Mouse (Mus musculus) large intestine, adult 2 months (tissue): ENCODE results near the gene Rps6kc1. TPM values are rescaled to one million over a fixed set of nuclear protein-coding genes. Genes with fewer than 3 reads are reported as not detected.
"Not testable (repeated sequence)": the region's sequence is repeated elsewhere in the genome, so short reads cannot be mapped to it uniquely, and the experiment has no call there.

ENCODE experiments used
- DNase-seq: peaks from one replicate; pipeline ENCODE4 v3.0.0-alpha.2; 2012; ENCODE audit warnings: low read depth, low spot score
- WGBS: fragments of 180-500 bp; shearing (Covaris S2); methylation state at CpG from one replicate; pipeline ENCODE4 v1.1.7; 2018; 5-methylcytosine and 5-hydroxymethylcytosine counted together
- polyA plus RNA-seq: library from polyadenylated mRNA; depleted of rRNA; stranded (reverse); fragments of >200 nt; gene quantifications from 2 replicates; pipeline ENCODE4 v1.2.3, GENCODE M21; 2012; rRNA removed

Gene Rps6kc1
- polyA plus RNA-seq, result 9.2 and 10.9 TPM in 2 replicates

GRCm38 (mm10) chr1:190911415-190912123 is at the start of gene Rps6kc1:
TSS of gene Rps6kc1 (minus strand) at chr1:190911770.
- no peak for DNase-seq
- 1% methylated on average over 47 of the region's 47 CpGs for WGBS

- whole genome bisulfite sequencing, result 80% methylated on average over 5 of the region's 5 CpGs
- no peak for DNase-seq
These were observed 47.3 kb upstream of the Rps6kc1 start for GRCm38 (mm10) chr1:190958821-190959220.

- no peak for DNase-seq
- 60% methylated on average over 3 of the region's 3 CpGs for whole genome bisulfite sequencing
These were observed 41.4 kb upstream of the Rps6kc1 start for GRCm38 (mm10) chr1:190953009-190953408.

GRCm38 (mm10) chr1:190951014-190951413 is 39.4 kb upstream of the Rps6kc1 start:
- no peak for DNase-seq
- WGBS, result 69% methylated on average over 5 of the region's 5 CpGs

GRCm38 (mm10) chr1:190948846-190949245 is 37.3 kb upstream of the Rps6kc1 start:
- WGBS, result 89% methylated on average over 17 of the region's 17 CpGs
- no peak for DNase-seq

- 72% methylated on average over 7 of the region's 7 CpGs for WGBS
- DNase-seq, result no peak
These were observed 36.9 kb upstream of the Rps6kc1 start for GRCm38 (mm10) chr1:190948439-190948838.

GRCm38 (mm10) chr1:190947986-190948385 is 36.4 kb upstream of the Rps6kc1 start:
- WGBS, result 81% methylated on average over 5 of the region's 5 CpGs
- DNase-seq, result no peak

GRCm38 (mm10) chr1:190944109-190944760 is 32.7 kb upstream of the Rps6kc1 start:
- no peak for DNase-seq

GRCm38 (mm10) chr1:190939803-190940202 is 28.2 kb upstream of the Rps6kc1 start:
- DNase-seq, result no peak
- WGBS, result 93% methylated on average over 7 of the region's 7 CpGs

More at GRCm38 (mm10) chr1:190944109-190944760, 32.7 kb upstream of the Rps6kc1 start:
- 50% methylated on average over 6 of the region's 6 CpGs for WGBS

GRCm38 (mm10) chr1:190930181-190930580 is 18.6 kb upstream of the Rps6kc1 start:
- 40% methylated on average over 6 of the region's 6 CpGs for WGBS
- no peak for DNase-seq

GRCm38 (mm10) chr1:190929010-190929695 is 17.6 kb upstream of the Rps6kc1 start:
- WGBS, result 2% methylated on average over 27 of the region's 27 CpGs
- no peak for DNase-seq

- DNase-seq, result peak; percentile 92
- under 1% methylated on average over 70 of the region's 79 CpGs for whole genome bisulfite sequencing
These were observed 16.9 kb upstream of the Rps6kc1 start for GRCm38 (mm10) chr1:190928370-190929009.

- DNase-seq, result no peak
- 6% methylated on average over 16 of the region's 16 CpGs for WGBS
These were observed 16.3 kb upstream of the Rps6kc1 start for GRCm38 (mm10) chr1:190927751-190928369.

- DNase-seq, result no peak
These were observed 15.7 kb upstream of the Rps6kc1 start for GRCm38 (mm10) chr1:190927311-190927710.

GRCm38 (mm10) chr1:190924812-190925211 is 13.2 kb upstream of the Rps6kc1 start, which contains the start of gene Angel2:
TSS of gene Angel2 (plus strand) at chr1:190925112.
- DNase-seq, result not testable (repeated sequence)
- WGBS, result 84% methylated on average over 3 of the region's 3 CpGs

More at GRCm38 (mm10) chr1:190927311-190927710, 15.7 kb upstream of the Rps6kc1 start:
- 66% methylated on average over 3 of the region's 3 CpGs for WGBS

GRCm38 (mm10) chr1:190919725-190920469 is 8.3 kb upstream of the Rps6kc1 start:
- WGBS, result 56% methylated on average over 8 of the region's 8 CpGs
- DNase-seq, result no peak

GRCm38 (mm10) chr1:190918938-190919337 is 7.4 kb upstream of the Rps6kc1 start:
- no peak for DNase-seq
- WGBS, result 57% methylated on average over 7 of the region's 7 CpGs

GRCm38 (mm10) chr1:190912623-190913022 is 1.1 kb upstream of the Rps6kc1 start:
- no peak for DNase-seq
- 41% methylated on average over 1 of the region's 1 CpGs for WGBS

GRCm38 (mm10) chr1:190910836-190911235 is 734 bp downstream of the Rps6kc1 start:
- 62% methylated on average over 6 of the region's 6 CpGs for WGBS
- DNase-seq, result no peak
